Mouse (Mus musculus) brain, embryonic 14.5 days (tissue): ENCODE data around the gene Mettl21a.

Experiments used
- CTCF ChIP-seq: fragments of 200-500 bp; IDR thresholded peaks from 2 replicates; pipeline ENCODE4 v1.5.1; 2012; ENCODE audit warnings: inconsistent platforms, mild to moderate bottlenecking, moderate library complexity, borderline replicate concordance; ENCODE audit not compliant: insufficient read depth, insufficient read length; ENCODE audit errors: extremely low read depth
- POLR2A ChIP-seq: fragments of 200-500 bp; IDR thresholded peaks from 2 replicates; pipeline ENCODE4 v1.6.1; 2012; ENCODE audit warnings: mild to moderate bottlenecking, inconsistent platforms, borderline replicate concordance; ENCODE audit not compliant: poor library complexity, insufficient read depth, insufficient read length, severe bottlenecking; ENCODE audit errors: extremely low read depth

GRCm38 (mm10) chr1:64644513-64644912 lies 27.5 kb upstream of the Mettl21a start:
- no peak for TF ChIP-seq CTCF
- TF ChIP-seq POLR2A: no peak
